Mouse (Mus musculus) C2C12 (cell line): ENCODE results near the gene Csnk1e.

ENCODE experiments used
- CEBPB ChIP-seq: IDR thresholded peaks from one replicate; pipeline ENCODE4 v1.6.1; 2011; ENCODE audit warnings: low read depth, mild to moderate bottlenecking, control low read depth, moderate library complexity
- CTCF ChIP-seq: IDR thresholded peaks from one replicate; pipeline ENCODE4 v1.5.1; 2011; ENCODE audit not compliant: control insufficient read depth, insufficient read depth, insufficient read length
- FOSL1 ChIP-seq: IDR thresholded peaks from one replicate; pipeline ENCODE4 v1.8.0; 2011; ENCODE audit warnings: mild to moderate bottlenecking, low read length; ENCODE audit not compliant: poor library complexity, insufficient read depth, severe bottlenecking
- MAX ChIP-seq: IDR thresholded peaks from one replicate; pipeline ENCODE4 v1.6.1; 2011; ENCODE audit warnings: mild to moderate bottlenecking, control low read depth
- MYOD1 ChIP-seq: IDR thresholded peaks from one replicate; pipeline ENCODE4 v1.6.1; 2011; ENCODE audit warnings: low read depth; ENCODE audit not compliant: control insufficient read depth, insufficient read length
- MYOG ChIP-seq: IDR thresholded peaks from one replicate; pipeline ENCODE4 v1.6.1; 2011; ENCODE audit not compliant: control insufficient read depth, insufficient read length; ENCODE audit errors: extremely low read depth
- USF1 ChIP-seq: IDR thresholded peaks from one replicate; pipeline ENCODE4 v1.6.1; 2011; ENCODE audit warnings: low read depth, mild to moderate bottlenecking, control low read depth, moderate library complexity

- TF ChIP-seq USF1: no peak
- no peak for TF ChIP-seq CTCF
- TF ChIP-seq MYOG: no peak
- no peak for TF ChIP-seq MAX
- no peak for TF ChIP-seq CEBPB
- TF ChIP-seq MYOD1: no peak
- no peak for TF ChIP-seq FOSL1
Measured at GRCm38 (mm10) chr15:79370281-79370843, 85.0 kb downstream of the Csnk1e start.
